Mouse (Mus musculus): ENCODE data around the gene Tceal7.
"Not testable (repeated sequence)": the region's sequence is repeated elsewhere in the genome, so short reads cannot be mapped to it uniquely, and the experiment has no call there.

Gene Tceal7

DNA sequence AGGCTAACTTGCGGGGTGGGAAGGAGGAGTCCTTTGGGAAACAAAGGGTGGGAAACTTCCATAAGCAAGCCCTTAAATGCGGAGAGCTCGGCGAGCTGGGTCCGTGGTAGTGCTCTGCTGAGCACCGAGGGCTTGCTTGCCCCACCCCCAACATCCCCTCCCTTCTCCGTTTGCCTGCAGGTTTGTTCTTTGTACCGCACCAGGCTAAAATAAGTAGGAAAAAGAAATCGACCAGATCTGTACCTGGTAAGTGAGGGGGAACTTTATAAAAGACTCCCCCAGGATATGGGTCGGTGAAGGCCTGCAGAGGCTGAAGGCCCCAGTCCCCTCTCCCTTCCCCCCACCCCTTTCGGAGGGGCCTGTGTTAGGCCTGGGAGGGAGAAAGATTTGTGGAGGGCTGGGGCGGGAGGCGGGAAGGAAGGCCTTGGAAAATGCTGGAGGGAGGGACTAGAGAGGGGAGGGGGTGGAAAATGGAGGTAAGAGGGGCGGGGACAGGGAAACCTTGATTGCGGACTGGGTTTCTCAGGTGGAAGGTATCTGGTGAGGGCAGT is 31.0 kb downstream of the Tceal7 start:
- in situ Hi-C loops (cut with MboI, MseI): no loop called here

DNA sequence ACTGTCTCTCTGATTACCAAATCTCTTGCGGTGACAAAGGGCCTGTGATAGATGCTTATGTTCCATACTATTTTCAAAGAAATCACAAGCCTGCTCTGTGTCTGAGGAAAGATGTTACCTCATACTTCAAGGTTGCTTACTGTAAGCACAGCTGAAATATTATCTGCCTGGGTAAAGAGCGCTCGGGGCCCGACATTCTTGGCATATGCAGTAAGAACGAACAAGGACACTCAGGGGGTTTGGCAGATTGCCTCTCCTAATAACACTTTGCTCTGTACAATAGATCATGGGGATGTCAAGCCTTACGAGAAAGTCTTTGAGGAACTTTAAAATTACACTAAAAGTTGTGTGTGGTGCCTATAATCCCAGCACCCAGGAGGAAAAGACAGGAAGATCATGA is 34.2 kb downstream of the Tceal7 start:
- in situ Hi-C loops (cut with MboI, MseI): no loop called here

DNA sequence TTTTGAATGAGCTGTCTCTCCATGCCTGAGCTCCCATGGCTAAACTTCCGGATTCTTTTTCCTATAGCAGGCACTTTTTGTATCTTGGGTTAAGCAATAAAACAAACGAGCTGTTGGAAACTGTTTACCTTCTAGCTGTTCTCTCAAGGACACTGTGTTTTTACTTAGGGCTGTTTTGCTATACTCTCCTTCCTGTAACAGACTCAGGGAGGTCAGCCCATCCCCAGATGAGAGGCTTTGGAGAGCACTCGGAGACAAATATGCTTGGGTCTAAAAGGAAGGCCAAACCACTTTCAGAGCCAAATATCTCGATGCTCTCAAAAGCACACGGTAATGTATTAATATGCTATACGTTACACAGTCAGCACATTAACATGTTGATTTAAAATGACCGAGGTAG is 35.1 kb downstream of the Tceal7 start:
- in situ Hi-C loops (cut with MboI, MseI): no loop called here

DNA sequence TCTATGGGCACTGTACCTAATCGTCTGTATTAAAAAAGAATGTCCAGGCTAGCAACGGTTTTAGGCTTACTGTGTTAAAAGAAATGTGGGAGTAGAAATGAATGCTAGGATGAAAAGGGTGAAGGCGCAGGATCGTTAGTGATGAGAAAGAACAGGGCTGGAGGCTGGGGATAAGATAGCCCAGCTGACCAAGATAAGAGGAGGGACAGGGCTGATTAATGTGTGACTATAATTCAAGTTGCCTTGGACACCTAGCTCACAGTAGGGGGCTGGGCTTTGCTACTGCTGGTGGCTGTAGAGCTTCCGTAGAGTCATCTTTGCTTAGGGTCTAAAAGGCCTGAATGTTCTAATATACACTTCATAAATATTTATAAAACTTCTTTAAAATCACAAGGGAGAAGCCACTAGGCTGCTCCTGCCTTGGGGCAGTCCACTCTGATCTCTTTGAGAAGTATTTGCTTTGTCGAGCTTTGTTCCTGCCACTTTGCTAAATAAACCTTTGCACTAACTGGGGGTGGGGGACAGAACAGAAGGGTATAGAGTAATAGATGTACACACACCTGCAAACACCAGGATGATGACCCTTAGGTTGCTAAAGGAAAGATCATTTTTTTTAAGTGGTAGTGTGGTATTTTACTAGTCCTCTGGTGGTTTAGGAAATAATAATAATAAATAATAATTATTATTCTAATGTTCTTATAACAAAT is 37.6 kb downstream of the Tceal7 start:
- in situ Hi-C loops (cut with MboI, MseI): no loop called here

DNA sequence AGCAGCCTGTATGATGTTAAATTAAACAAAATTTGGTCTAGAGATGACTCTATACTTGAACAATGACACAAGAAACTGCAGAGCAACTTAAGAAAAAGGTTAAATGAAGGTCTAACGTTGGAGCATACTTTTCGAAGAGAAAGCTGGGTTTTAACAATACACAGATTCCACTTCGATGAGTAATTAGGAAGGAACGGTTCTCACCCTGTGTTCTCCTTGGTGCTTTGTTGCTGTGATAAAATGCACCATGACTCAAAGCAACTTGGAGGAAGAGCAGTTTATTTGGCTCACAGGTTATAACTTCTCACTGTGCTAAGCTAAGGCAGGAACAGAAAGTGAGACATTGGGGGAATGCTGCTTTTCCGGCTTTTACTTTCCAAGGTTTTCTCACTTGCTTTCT is 53.1 kb downstream of the Tceal7 start:
- in situ Hi-C loops (cut with MboI, MseI): no loop called here

DNA sequence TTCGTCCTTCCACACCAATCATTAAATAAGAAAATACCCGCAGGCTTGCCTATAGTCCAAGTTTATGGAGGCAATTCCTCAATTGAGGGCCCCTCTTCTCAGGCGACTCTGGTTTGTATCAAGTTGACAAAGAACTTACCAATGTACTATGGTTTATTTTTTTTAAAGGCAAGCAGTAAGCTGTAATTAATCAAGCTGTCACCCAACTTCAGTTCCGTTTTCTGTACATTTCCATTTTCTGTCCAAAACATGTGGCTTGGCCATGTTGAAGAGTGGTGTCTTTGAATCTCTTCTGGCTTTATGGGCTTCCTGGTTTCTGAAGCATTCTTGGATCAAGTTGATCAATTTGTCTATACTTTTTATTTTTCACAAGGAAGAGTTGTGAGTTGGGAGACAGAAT is 53.6 kb downstream of the Tceal7 start:
- in situ Hi-C loops (cut with MboI, MseI): no loop called here

DNA sequence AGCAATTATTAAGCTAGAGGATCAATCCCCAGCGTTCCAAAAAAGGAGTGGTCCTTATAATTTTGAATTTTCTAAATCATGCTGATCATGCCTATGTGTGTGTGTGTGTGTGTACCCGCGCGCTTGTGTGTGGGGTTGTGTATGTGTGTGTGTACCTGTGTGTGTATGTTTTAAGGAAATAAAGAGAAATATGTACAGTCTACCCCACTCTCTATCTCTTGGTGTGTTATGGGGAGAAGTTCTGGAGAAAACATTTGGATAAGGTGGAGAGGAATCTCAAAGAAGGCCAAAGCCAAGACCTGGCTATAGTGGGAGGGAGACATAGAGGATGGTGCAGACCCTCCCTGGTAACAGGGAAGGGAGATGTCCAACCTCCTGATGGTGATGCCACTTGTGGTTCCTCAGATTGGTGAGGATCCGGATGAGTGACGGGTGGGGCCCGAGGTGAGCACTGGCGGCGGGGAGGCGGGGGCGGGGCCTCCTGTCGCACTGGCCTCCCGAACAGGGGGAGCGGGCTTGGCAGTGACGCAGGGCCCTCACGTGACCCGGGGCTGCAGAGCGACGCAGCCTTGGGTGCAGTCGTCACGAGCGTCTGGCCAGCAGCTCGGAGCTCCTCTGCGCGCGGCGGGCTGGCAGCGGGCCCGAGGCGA is 55.3 kb downstream of the Tceal7 start, which contains the start of gene Bex3:
Bex3 (plus strand) TSS at position 511 of the 650 bp plus-strand sequence.
- in situ Hi-C loops (cut with MboI, MseI): not testable (repeated sequence)

DNA sequence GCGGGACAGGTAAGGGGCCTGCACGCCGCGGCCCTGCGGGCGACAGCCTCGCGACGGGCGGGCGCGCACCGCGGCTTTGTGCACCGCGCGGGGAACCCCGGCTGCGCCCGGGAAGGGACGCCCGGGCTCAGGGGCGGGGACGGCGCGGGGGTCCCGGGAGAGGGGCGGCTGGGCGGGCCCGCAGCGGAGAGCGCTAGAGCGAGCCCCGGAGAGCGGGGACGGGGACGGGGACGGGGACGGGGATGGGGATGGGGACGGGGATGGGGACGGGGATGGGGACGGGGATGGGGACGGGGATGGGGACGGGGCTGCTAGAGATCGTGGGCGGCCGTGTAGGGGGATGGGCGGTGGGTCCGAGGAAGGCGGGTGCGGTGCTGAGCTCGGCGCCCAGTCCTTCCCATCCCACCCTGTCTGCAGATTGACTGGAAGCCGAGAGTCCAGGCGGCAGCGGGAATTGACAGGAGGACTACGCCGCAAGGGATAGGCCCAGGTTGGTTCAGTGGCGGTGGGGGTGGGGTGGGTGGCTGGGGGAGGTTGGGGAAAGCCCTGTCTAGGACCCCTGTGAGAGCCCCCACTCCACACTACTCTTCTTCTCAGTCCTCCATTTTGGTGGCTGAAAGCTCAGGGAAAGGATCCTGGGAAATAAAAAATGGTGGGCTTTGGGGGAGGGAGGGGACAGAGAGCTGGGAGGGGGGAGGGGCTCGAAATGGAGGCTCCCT is 56.0 kb downstream of the Tceal7 start:
- in situ Hi-C loops (cut with MboI, MseI): not testable (repeated sequence)

DNA sequence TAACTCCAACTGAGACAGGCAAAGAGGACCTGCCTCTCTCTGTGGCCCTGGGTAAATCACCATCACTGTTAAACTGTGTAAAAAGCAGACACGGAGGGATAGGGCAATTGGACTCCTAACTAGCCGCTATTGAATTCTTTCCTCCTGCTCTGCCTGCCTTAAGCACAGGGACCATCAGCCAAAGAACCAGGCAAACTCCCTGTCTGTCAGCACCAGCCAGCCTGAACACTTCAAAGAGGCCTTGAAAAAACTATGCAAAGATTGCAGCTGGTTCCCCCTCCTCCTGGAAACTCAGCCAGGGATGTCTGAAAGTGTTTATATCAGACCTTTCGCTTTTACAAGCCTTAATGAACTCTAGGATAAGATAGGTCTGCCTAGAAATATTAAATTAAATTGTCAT is 60.0 kb downstream of the Tceal7 start:
- in situ Hi-C loops (cut with MboI, MseI): no loop called here

DNA sequence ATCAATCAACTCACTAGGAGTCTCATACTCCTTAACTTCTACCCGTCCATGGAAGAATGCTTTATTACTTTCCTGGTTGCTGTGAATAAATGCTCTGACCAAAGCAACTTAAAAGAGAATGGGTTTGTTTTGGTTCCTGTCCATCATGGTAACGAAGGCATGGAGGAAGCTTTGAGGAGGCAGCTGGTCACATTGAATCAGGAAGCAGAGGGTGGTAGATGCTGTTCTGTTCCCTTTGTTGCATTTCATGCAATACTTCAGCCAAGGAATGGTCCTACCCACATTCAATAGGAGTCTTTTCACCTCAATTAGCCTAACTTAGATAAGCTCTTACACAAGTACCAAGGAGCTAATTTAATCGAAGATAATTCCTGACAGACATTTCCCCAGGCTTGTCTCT is 60.8 kb downstream of the Tceal7 start:
- in situ Hi-C loops (cut with MboI, MseI): no loop called here

All from regulatory T cell (primary cell).